Mouse (Mus musculus): Measurements from ENCODE around the gene Pcdh7.

- TF ChIP-seq CTCF (IDR thresholded peaks at IDR 0.05; ENCODE audit: low read depth, low read length) = no peak
- TF ChIP-seq POLR2A (IDR thresholded peaks at IDR 0.05; ENCODE audit: extremely low read depth, insufficient read depth, low read length) = no peak
Measured at GRCm38 (mm10) chr5:57899018-57899614, 181.3 kb downstream of the Pcdh7 start.

All from liver, adult 2 months (tissue).